In genomic region chr16:48606476-48607038, GRCm38 (mm10) we compare ENCODE assay signal across 15 mouse cellular contexts.
"Had no signal": no experiment of that assay in that cellular context is flagged by ENCODE, and none has a peak within 500 bp of the region (broad histone marks: within the 10 kb centered on the region; RNA-seq: fewer than 3 reads in every experiment).

No protein-coding gene starts in this region.

- H3K9ac ChIP-seq: intestine, embryonic 15.5 days; kidney, embryonic 15.5 days; liver, embryonic 15.5 days; midbrain, embryonic 15.5 days; neural tube, embryonic 13.5 days; stomach, embryonic 15.5 days had no signal

- DNase-seq: kidney, adult 18-20 months; kidney, postnatal 14 days; retina, postnatal 1 day; thymus, postnatal 25 days had no signal

- ATAC-seq: intestine, embryonic 15.5 days; lung, postnatal 0 days; midbrain, embryonic 15.5 days had no signal

- H3K4me3 ChIP-seq: intestine, embryonic 15.5 days; kidney, embryonic 15.5 days; left cerebral cortex, adult 2 months; limb, embryonic 10.5 days; liver, embryonic 15.5 days; midbrain, embryonic 15.5 days; neural tube, embryonic 13.5 days; stomach, embryonic 15.5 days had no signal

- H3K4me2 ChIP-seq: intestine, embryonic 15.5 days; kidney, embryonic 15.5 days; liver, embryonic 11.5 days; liver, embryonic 15.5 days; midbrain, embryonic 15.5 days; neural tube, embryonic 13.5 days; stomach, embryonic 15.5 days had no signal

- H3K27me3 ChIP-seq: intestine, embryonic 15.5 days; kidney, embryonic 15.5 days; liver, embryonic 15.5 days; midbrain, embryonic 15.5 days; neural tube, embryonic 13.5 days; stomach, embryonic 15.5 days had no signal

- H3K9me3 ChIP-seq: intestine, embryonic 15.5 days; kidney, embryonic 15.5 days; limb, embryonic 10.5 days; liver, embryonic 15.5 days; midbrain, embryonic 15.5 days; neural tube, embryonic 13.5 days; stomach, embryonic 15.5 days had no signal

- H3K36me3 ChIP-seq: intestine, embryonic 15.5 days; kidney, embryonic 15.5 days; limb, embryonic 10.5 days; liver, embryonic 15.5 days; midbrain, embryonic 15.5 days; neural tube, embryonic 13.5 days; stomach, embryonic 15.5 days had no signal

- H3K4me1 ChIP-seq: intestine, embryonic 15.5 days; kidney, embryonic 15.5 days; limb, embryonic 10.5 days; liver, embryonic 15.5 days; midbrain, embryonic 15.5 days; neural tube, embryonic 13.5 days; stomach, embryonic 15.5 days had no signal

- H3K27ac ChIP-seq: intestine, embryonic 15.5 days; kidney, embryonic 15.5 days; left cerebral cortex, adult 2 months; limb, embryonic 10.5 days; liver, embryonic 15.5 days; macrophage; midbrain, embryonic 15.5 days; neural tube, embryonic 13.5 days; stomach, embryonic 15.5 days had no signal
